Mouse (Mus musculus): ENCODE results near the gene Gng3. TPM values are rescaled to one million over a fixed set of nuclear protein-coding genes. Genes with fewer than 3 reads are reported as not detected.
A peak's percentile ranks its signal among the peaks of the same experiment; 100 is the strongest.

Gng3 gene
- polyA plus RNA-seq, 1 experiment from 2014 or later = 4.7 TPM

- H3K27ac ChIP-seq = no peak overlapping the region
- 75% methylated on average over 6 of the region's 6 CpGs for WGBS
- no peaks in the 10 kb centered on the region for H3K27me3 ChIP-seq (ENCODE audit: insufficient read depth, poor library complexity, severe bottlenecking)
- H3K4me3 ChIP-seq = no peak overlapping the region
- no peaks in the 10 kb centered on the region for H3K4me1 ChIP-seq
- H3K9me3 ChIP-seq = no peaks in the 10 kb centered on the region
- DNase-seq (ENCODE audit: low spot score) = no peak
- no peaks in the 10 kb centered on the region for H3K36me3 ChIP-seq
Measured at GRCm38 (mm10) chr19:8864265-8864664, 25.3 kb upstream of the Gng3 start.

- no peaks in the 10 kb centered on the region for H3K9me3 ChIP-seq
- WGBS = 13% methylated on average over 1 of the region's 1 CpGs
- no peaks in the 10 kb centered on the region for H3K4me1 ChIP-seq
- no peak for DNase-seq (ENCODE audit: low spot score)
- H3K27ac ChIP-seq = no peak overlapping the region
- no peaks in the 10 kb centered on the region for H3K27me3 ChIP-seq (ENCODE audit: insufficient read depth, poor library complexity, severe bottlenecking)
- H3K4me3 ChIP-seq = no peak overlapping the region
- H3K36me3 ChIP-seq = no peaks in the 10 kb centered on the region
Measured at GRCm38 (mm10) chr19:8859018-8859417, 20.0 kb upstream of the Gng3 start.

- no peaks in the 10 kb centered on the region for H3K9me3 ChIP-seq
- no peak overlapping the region for H3K27ac ChIP-seq
- WGBS = 40% methylated on average over 4 of the region's 4 CpGs
- no peak for DNase-seq (ENCODE audit: low spot score)
- H3K27me3 ChIP-seq (ENCODE audit: insufficient read depth, poor library complexity, severe bottlenecking) = no peaks in the 10 kb centered on the region
- H3K4me1 ChIP-seq = no peaks in the 10 kb centered on the region
- no peak overlapping the region for H3K4me3 ChIP-seq
- no peaks in the 10 kb centered on the region for H3K36me3 ChIP-seq
Measured at GRCm38 (mm10) chr19:8857689-8858088, 18.7 kb upstream of the Gng3 start.

GRCm38 (mm10) chr19:8853117-8853516 lies 14.1 kb upstream of the Gng3 start:
- WGBS = 82% methylated on average over 3 of the region's 3 CpGs
- H3K27me3 ChIP-seq (ENCODE audit: insufficient read depth, poor library complexity, severe bottlenecking) = no peaks in the 10 kb centered on the region
- H3K27ac ChIP-seq = no peak overlapping the region

GRCm38 (mm10) chr19:8852236-8852928 lies 13.4 kb upstream of the Gng3 start:
- no peaks in the 10 kb centered on the region for H3K9me3 ChIP-seq
- no peak overlapping the region for H3K4me3 ChIP-seq
- H3K27ac ChIP-seq = no peak overlapping the region
- H3K36me3 ChIP-seq = peaks cover 12% of the 10 kb centered on the region
- H3K4me1 ChIP-seq = peaks cover 17% of the 10 kb centered on the region
- no peak for DNase-seq (ENCODE audit: low spot score)
- 56% methylated on average over 10 of the region's 10 CpGs for WGBS
- H3K27me3 ChIP-seq (ENCODE audit: insufficient read depth, poor library complexity, severe bottlenecking) = no peaks in the 10 kb centered on the region

More at GRCm38 (mm10) chr19:8853117-8853516, 14.1 kb upstream of the Gng3 start:
- Histone ChIP-seq H3K4me1 (peaks cover 17% of the 10 kb centered on the region), H3K4me3 (no peak overlapping the region), H3K36me3 (0 out of 2 replicates have a peak, but pooled peaks cover 5% of the 10 kb centered on the region), H3K9me3 (no peaks in the 10 kb centered on the region)
- DNase-seq (ENCODE audit: low spot score) = no peak

- H3K4me3 ChIP-seq = no peak overlapping the region
- H3K9me3 ChIP-seq = no peaks in the 10 kb centered on the region
- H3K4me1 ChIP-seq = peaks cover 17% of the 10 kb centered on the region
- peaks cover 19% of the 10 kb centered on the region for H3K36me3 ChIP-seq
- DNase-seq (ENCODE audit: low spot score) = no peak
- WGBS = 43% methylated on average over 7 of the region's 7 CpGs
- H3K27ac ChIP-seq = no peak overlapping the region
- H3K27me3 ChIP-seq (ENCODE audit: insufficient read depth, poor library complexity, severe bottlenecking) = no peaks in the 10 kb centered on the region
Measured at GRCm38 (mm10) chr19:8851639-8852038, 12.6 kb upstream of the Gng3 start.

GRCm38 (mm10) chr19:8850402-8850901 lies 11.5 kb upstream of the Gng3 start, which contains the start of gene Lrrn4cl:
Gene Lrrn4cl, plus strand, starts transcription at chr19:8850768.
- DNase-seq (ENCODE audit: low spot score) = no peak
- Histone ChIP-seq H3K27ac (peak within 1 kb of the TSS; percentile 76), H3K4me3 (peak within 1 kb of the TSS; percentile 3; the same call in 1 of the 2 replicates), H3K36me3 (peaks cover 31% of the 10 kb centered on the region), H3K4me1 (peaks cover 17% of the 10 kb centered on the region), H3K9me3 (no peaks in the 10 kb centered on the region), H3K27me3 (ENCODE audit: insufficient read depth, poor library complexity, severe bottlenecking) (no peaks in the 10 kb centered on the region)
- WGBS = 35% methylated on average over 7 of the region's 7 CpGs

- Histone ChIP-seq H3K4me1 (peaks cover 17% of the 10 kb centered on the region), H3K4me3 (no peak overlapping the region), H3K27me3 (ENCODE audit: insufficient read depth, poor library complexity, severe bottlenecking) (no peaks in the 10 kb centered on the region), H3K9me3 (no peaks in the 10 kb centered on the region), H3K36me3 (peaks cover 31% of the 10 kb centered on the region), H3K27ac (no peak overlapping the region)
- 78% methylated on average over 5 of the region's 5 CpGs for WGBS
- DNase-seq (ENCODE audit: low spot score) = no peak
Measured at GRCm38 (mm10) chr19:8848356-8848755, 9.4 kb upstream of the Gng3 start.

- no peak overlapping the region for H3K27ac ChIP-seq
- H3K4me1 ChIP-seq = peaks cover 18% of the 10 kb centered on the region
- peaks cover 45% of the 10 kb centered on the region for H3K36me3 ChIP-seq
- 58% methylated on average over 5 of the region's 5 CpGs for WGBS
- H3K4me3 ChIP-seq = no peak overlapping the region
- H3K27me3 ChIP-seq (ENCODE audit: insufficient read depth, poor library complexity, severe bottlenecking) = no peaks in the 10 kb centered on the region
- no peak for DNase-seq (ENCODE audit: low spot score)
- no peaks in the 10 kb centered on the region for H3K9me3 ChIP-seq
Measured at GRCm38 (mm10) chr19:8844371-8845129, 5.6 kb upstream of the Gng3 start.

GRCm38 (mm10) chr19:8842961-8843360 lies 4.0 kb upstream of the Gng3 start:
- 85% methylated on average over 6 of the region's 6 CpGs for WGBS
- Histone ChIP-seq H3K4me3 (no peak overlapping the region), H3K4me1 (peaks cover 33% of the 10 kb centered on the region), H3K27ac (no peak overlapping the region), H3K9me3 (no peaks in the 10 kb centered on the region), H3K27me3 (ENCODE audit: insufficient read depth, poor library complexity, severe bottlenecking) (no peaks in the 10 kb centered on the region), H3K36me3 (peaks cover 38% of the 10 kb centered on the region)
- DNase-seq (ENCODE audit: low spot score) = no peak

- peaks cover 22% of the 10 kb centered on the region for H3K36me3 ChIP-seq
- H3K4me3 ChIP-seq = peak overlapping the region; percentile 60
- H3K27ac ChIP-seq = peak overlapping the region; percentile 85; the same call in 1 of the 2 replicates
- 88% methylated on average over 7 of the region's 7 CpGs for WGBS
- H3K4me1 ChIP-seq = peaks cover 41% of the 10 kb centered on the region
- no peaks in the 10 kb centered on the region for H3K27me3 ChIP-seq (ENCODE audit: insufficient read depth, poor library complexity, severe bottlenecking)
- H3K9me3 ChIP-seq = no peaks in the 10 kb centered on the region
- no peak for DNase-seq (ENCODE audit: low spot score)
Measured at GRCm38 (mm10) chr19:8841012-8841411, 2.0 kb upstream of the Gng3 start.

- H3K27me3 ChIP-seq (ENCODE audit: insufficient read depth, poor library complexity, severe bottlenecking) = no peaks in the 10 kb centered on the region
- DNase-seq (ENCODE audit: low spot score) = peak; percentile 92
- WGBS = 24% methylated on average over 29 of the region's 29 CpGs
- H3K27ac ChIP-seq = peak overlapping the region; percentile 85
- H3K4me1 ChIP-seq = peaks cover 41% of the 10 kb centered on the region
- H3K9me3 ChIP-seq = no peaks in the 10 kb centered on the region
- peak overlapping the region; percentile 60 for H3K4me3 ChIP-seq
- peaks cover 24% of the 10 kb centered on the region for H3K36me3 ChIP-seq
Measured at GRCm38 (mm10) chr19:8839908-8840791, 1.2 kb upstream of the Gng3 start.
